In genomic region chr3:90451396-90452095, GRCm38 (mm10) we compare ENCODE assay signal across 8 mouse cellular contexts. TPM values are rescaled to one million over a fixed set of nuclear protein-coding genes. Genes with fewer than 3 reads are reported as not detected.
DNase-seq lines count a peak whose midpoint lies in the region; ATAC-seq and TF ChIP-seq lines count a peak whose summit lies in the region.

No protein-coding gene starts in this region.

- H3K9ac ChIP-seq in forebrain, postnatal 0 days: no peak overlapping the region
- H3K9ac ChIP-seq in limb, embryonic 14.5 days (ENCODE audit: low read depth, low read length, severe bottlenecking): no peak overlapping the region

- peak overlapping the region; percentile 24; the same call in 1 of the 2 replicates for H3K4me3 ChIP-seq in forebrain, embryonic 10.5 days
- no peak overlapping the region for H3K4me3 ChIP-seq in forebrain, postnatal 0 days (ENCODE audit: low read depth, low read length)
- H3K4me3 ChIP-seq in left cerebral cortex, adult 2 months: no peak overlapping the region
- H3K4me3 ChIP-seq in limb, embryonic 14.5 days (replicated peaks; ENCODE audit: low read length): no peak overlapping the region

- no peak for TF ChIP-seq CTCF in forebrain, postnatal 0 days (IDR thresholded peaks at IDR 0.05; ENCODE audit: low read depth)
- no peak for TF ChIP-seq CTCF in left cerebral cortex, adult 2 months (IDR thresholded peaks at IDR 0.05)

- H3K4me1 ChIP-seq in forebrain, embryonic 10.5 days: peaks cover 37% of the 10 kb centered on the region
- H3K4me1 ChIP-seq in forebrain, postnatal 0 days (ENCODE audit: insufficient read depth): 0 out of 2 replicates have a peak, but pooled peaks cover 5% of the 10 kb centered on the region
- peaks cover 8% of the 10 kb centered on the region; the same call in 1 of the 2 replicates for H3K4me1 ChIP-seq in limb, embryonic 14.5 days (ENCODE audit: control insufficient read depth, insufficient read depth, low read length)

- no peak for TF ChIP-seq POLR2A in limb, embryonic 14.5 days (IDR thresholded peaks at IDR 0.05; ENCODE audit: borderline replicate concordance, extremely low read depth, insufficient read depth, insufficient read length)

- intact Hi-C loops in left cerebral cortex, adult 2 months (cut with DNase I): no loop called here
- intact Hi-C loops in left cerebral cortex, postnatal 36 days (cut with DNase I): no loop called here

- 66% methylated on average over 10 of the region's 10 CpGs for WGBS in forebrain, embryonic 10.5 days
- WGBS in forebrain, postnatal 0 days: 63% methylated on average over 10 of the region's 10 CpGs
- WGBS in limb, embryonic 14.5 days: 61% methylated on average over 10 of the region's 10 CpGs

- H3K9me3 ChIP-seq in forebrain, embryonic 10.5 days: no peaks in the 10 kb centered on the region
- no peaks in the 10 kb centered on the region for H3K9me3 ChIP-seq in forebrain, postnatal 0 days (ENCODE audit: low read length)
- no peaks in the 10 kb centered on the region for H3K9me3 ChIP-seq in limb, embryonic 14.5 days (ENCODE audit: control insufficient read depth, low read length)

- H3K36me3 ChIP-seq in forebrain, embryonic 10.5 days (replicated peaks): no peaks in the 10 kb centered on the region
- H3K36me3 ChIP-seq in forebrain, postnatal 0 days (ENCODE audit: insufficient read depth): no peaks in the 10 kb centered on the region
- H3K36me3 ChIP-seq in limb, embryonic 14.5 days (ENCODE audit: control insufficient read depth, insufficient read depth, low read length): no peaks in the 10 kb centered on the region

- no peak overlapping the region for H3K4me2 ChIP-seq in forebrain, postnatal 0 days (ENCODE audit: low read depth)
- 0 out of 2 replicates have a peak overlapping the region, but pooled peaks have one; percentile 13 for H3K4me2 ChIP-seq in limb, embryonic 14.5 days (replicated peaks; ENCODE audit: low read depth, low read length, severe bottlenecking)

- ATAC-seq in forebrain, postnatal 0 days: no peak
- no peak for ATAC-seq in limb, embryonic 14.5 days (ENCODE audit: low FRiP score, low read depth)
- no peak for ATAC-seq in CD4-positive, CD25-positive, alpha-beta regulatory T cell, adult 4 months
- ATAC-seq in monocyte, adult 5-6 weeks (replicated peaks; ENCODE audit: insufficient number of reproducible peaks, low FRiP score, low TSS enrichment, poor library complexity, severe bottlenecking): no peak

- DNase-seq in forebrain, embryonic 10.5 days (ENCODE audit: extremely low spot score, low spot score): no peak
- DNase-seq in forebrain, postnatal 0 days: no peak
- peak in 1 of 2 experiments; percentile 36 for DNase-seq in left cerebral cortex, adult 2 months (ENCODE audit: extremely low spot score in 1 of 2, low spot score in 2 of 2)
- no peak for DNase-seq in left cerebral cortex, postnatal 36 days (ENCODE audit: low spot score in 2 of 2)
- peak; percentile 43 for DNase-seq in adipocyte (ENCODE audit: low spot score)
- DNase-seq in limb, embryonic 14.5 days (ENCODE audit: low spot score): no peak

- H3K27me3 ChIP-seq in forebrain, embryonic 10.5 days (ENCODE audit: poor library complexity, severe bottlenecking): 0 out of 2 replicates have a peak, but pooled peaks cover 4% of the 10 kb centered on the region
- no peaks in the 10 kb centered on the region for H3K27me3 ChIP-seq in forebrain, postnatal 0 days (ENCODE audit: insufficient read depth, low read length)
- no peaks in the 10 kb centered on the region for H3K27me3 ChIP-seq in limb, embryonic 14.5 days (ENCODE audit: control insufficient read depth, insufficient read depth, low read length)

- H3K27ac ChIP-seq in forebrain, embryonic 10.5 days: peak overlapping the region; percentile 44; the same call in 1 of the 2 replicates
- H3K27ac ChIP-seq in forebrain, postnatal 0 days (ENCODE audit: low read depth, low read length): no peak overlapping the region
- H3K27ac ChIP-seq in left cerebral cortex, adult 2 months: peak overlapping the region; percentile 61; the same call in 1 of the 2 replicates
- H3K27ac ChIP-seq in limb, embryonic 14.5 days (replicated peaks; ENCODE audit: low read depth, low read length): no peak overlapping the region

RNA-seq across cellular contexts. Expression of gene Npr1, which starts 14.1 kb away (rescaled TPM):
- 2.0 and 2.3 TPM in 2 replicates for polyA plus RNA-seq in forebrain, embryonic 10.5 days (2016; fragmentation: Nextera tagmentation; extraction: Ambion mirVana)
- 2.7 and 6.9 TPM in 2 replicates for total RNA-seq in forebrain, postnatal 0 days (2014; rRNA removed)
- 1.7 and 2.1 TPM in 2 replicates for polyA plus RNA-seq in forebrain, postnatal 0 days (2015; fragmentation: Nextera tagmentation; extraction: Ambion mirVana)
- total RNA-seq in left cerebral cortex, adult 2 months (2021): 1 to 10 TPM; 3.3 TPM
- total RNA-seq in left cerebral cortex, postnatal 36 days (2021): 1 to 10 TPM; 2.5 to 4.2 TPM
- polyA plus RNA-seq in limb, embryonic 14.5 days (2012; rRNA removed): 15.5 and 16.0 TPM in 2 replicates
- 4.8 and 4.9 TPM in 2 replicates for polyA plus RNA-seq in limb, embryonic 14.5 days (2014; fragmentation: Nextera tagmentation; extraction: Ambion mirVana)
- not detected for polyA plus RNA-seq in CD4-positive, CD25-positive, alpha-beta regulatory T cell, adult 4 months (2017; shearing (Covaris generic))
- not detected in 3 replicates for total RNA-seq in monocyte, adult 5-6 weeks (2017)

RNA-seq across cellular contexts. Expression of gene Ints3, which starts 18.1 kb away (rescaled TPM):
- 40.9 and 41.9 TPM in 2 replicates for polyA plus RNA-seq in forebrain, embryonic 10.5 days (2016; fragmentation: Nextera tagmentation; extraction: Ambion mirVana)
- total RNA-seq in forebrain, postnatal 0 days (2014; rRNA removed): 49.7 and 51.5 TPM in 2 replicates
- 16.0 and 20.6 TPM in 2 replicates for polyA plus RNA-seq in forebrain, postnatal 0 days (2015; fragmentation: Nextera tagmentation; extraction: Ambion mirVana)
- 10 to 100 TPM; 62.1 to 65.7 TPM for total RNA-seq in left cerebral cortex, adult 2 months (2021)
- total RNA-seq in left cerebral cortex, postnatal 36 days (2021): 10 to 100 TPM; 57.6 to 70.1 TPM
- polyA plus RNA-seq in limb, embryonic 14.5 days (2012; rRNA removed): 52.8 and 55.9 TPM in 2 replicates
- polyA plus RNA-seq in limb, embryonic 14.5 days (2014; fragmentation: Nextera tagmentation; extraction: Ambion mirVana): 26.0 and 32.5 TPM in 2 replicates
- polyA plus RNA-seq in CD4-positive, CD25-positive, alpha-beta regulatory T cell, adult 4 months (2017; shearing (Covaris generic)): 10 to 100 TPM; 16.9 to 17.9 TPM
- total RNA-seq in monocyte, adult 5-6 weeks (2017): 11.7 to 26.5 TPM (median 12.9 TPM) in 3 replicates

RNA-seq across cellular contexts. Expression of gene Ilf2, which starts 24.4 kb away (rescaled TPM):
- 344 and 355 TPM in 2 replicates for polyA plus RNA-seq in forebrain, embryonic 10.5 days (2016; fragmentation: Nextera tagmentation; extraction: Ambion mirVana)
- total RNA-seq in forebrain, postnatal 0 days (2014; rRNA removed): 199 and 239 TPM in 2 replicates
- polyA plus RNA-seq in forebrain, postnatal 0 days (2015; fragmentation: Nextera tagmentation; extraction: Ambion mirVana): 170 and 191 TPM in 2 replicates
- 10 to 100 TPM; 75.1 to 92.3 TPM for total RNA-seq in left cerebral cortex, adult 2 months (2021)
- 10 to 100 TPM; 73.5 to 82.2 TPM for total RNA-seq in left cerebral cortex, postnatal 36 days (2021)
- 117 and 137 TPM in 2 replicates for polyA plus RNA-seq in limb, embryonic 14.5 days (2012; rRNA removed)
- polyA plus RNA-seq in limb, embryonic 14.5 days (2014; fragmentation: Nextera tagmentation; extraction: Ambion mirVana): 169 and 186 TPM in 2 replicates
- polyA plus RNA-seq in CD4-positive, CD25-positive, alpha-beta regulatory T cell, adult 4 months (2017; shearing (Covaris generic)): 100 to 1,000 TPM; 113 to 125 TPM
- 72.4 to 84.1 TPM (median 74.7 TPM) in 3 replicates for total RNA-seq in monocyte, adult 5-6 weeks (2017)

RNA-seq across cellular contexts. Expression of gene Snapin, which starts 39.3 kb away (rescaled TPM):
- 58.9 and 59.6 TPM in 2 replicates for polyA plus RNA-seq in forebrain, embryonic 10.5 days (2016; fragmentation: Nextera tagmentation; extraction: Ambion mirVana)
- total RNA-seq in forebrain, postnatal 0 days (2014; rRNA removed): 41.4 and 48.2 TPM in 2 replicates
- 79.1 and 80.4 TPM in 2 replicates for polyA plus RNA-seq in forebrain, postnatal 0 days (2015; fragmentation: Nextera tagmentation; extraction: Ambion mirVana)
- 10 to 100 TPM; 48.8 to 50.9 TPM for total RNA-seq in left cerebral cortex, adult 2 months (2021)
- total RNA-seq in left cerebral cortex, postnatal 36 days (2021): 10 to 100 TPM; 52.8 to 54.7 TPM
- polyA plus RNA-seq in limb, embryonic 14.5 days (2012; rRNA removed): 54.8 and 57.8 TPM in 2 replicates
- polyA plus RNA-seq in limb, embryonic 14.5 days (2014; fragmentation: Nextera tagmentation; extraction: Ambion mirVana): 87.6 and 91.3 TPM in 2 replicates
- 10 to 100 TPM; 60.4 to 65.0 TPM for polyA plus RNA-seq in CD4-positive, CD25-positive, alpha-beta regulatory T cell, adult 4 months (2017; shearing (Covaris generic))
- total RNA-seq in monocyte, adult 5-6 weeks (2017): 52.4 to 94.4 TPM (median 62.0 TPM) in 3 replicates

RNA-seq across cellular contexts. Expression of gene Chtop, which starts 57.8 kb away (rescaled TPM):
- polyA plus RNA-seq in forebrain, embryonic 10.5 days (2016; fragmentation: Nextera tagmentation; extraction: Ambion mirVana): 176 and 192 TPM in 2 replicates
- total RNA-seq in forebrain, postnatal 0 days (2014; rRNA removed): 272 and 302 TPM in 2 replicates
- 179 and 186 TPM in 2 replicates for polyA plus RNA-seq in forebrain, postnatal 0 days (2015; fragmentation: Nextera tagmentation; extraction: Ambion mirVana)
- total RNA-seq in left cerebral cortex, adult 2 months (2021): 100 to 1,000 TPM; 164 TPM
- 100 to 1,000 TPM; 160 to 168 TPM for total RNA-seq in left cerebral cortex, postnatal 36 days (2021)
- 155 and 169 TPM in 2 replicates for polyA plus RNA-seq in limb, embryonic 14.5 days (2012; rRNA removed)
- 103 and 114 TPM in 2 replicates for polyA plus RNA-seq in limb, embryonic 14.5 days (2014; fragmentation: Nextera tagmentation; extraction: Ambion mirVana)
- 10 to 100 TPM; 50.3 to 57.9 TPM for polyA plus RNA-seq in CD4-positive, CD25-positive, alpha-beta regulatory T cell, adult 4 months (2017; shearing (Covaris generic))
- 65.3 to 100 TPM (median 80.3 TPM) in 3 replicates for total RNA-seq in monocyte, adult 5-6 weeks (2017)

Comparison
In these comparisons a context has a peak if more than half of its experiments do, and no peak if none do; other contexts are left out.
1. H3K27ac ChIP-seq: peak in forebrain, embryonic 10.5 days (single experiment) and left cerebral cortex, adult 2 months (single experiment); none in forebrain, postnatal 0 days (single experiment) and limb, embryonic 14.5 days (single experiment).